In the genomic region with DNA sequence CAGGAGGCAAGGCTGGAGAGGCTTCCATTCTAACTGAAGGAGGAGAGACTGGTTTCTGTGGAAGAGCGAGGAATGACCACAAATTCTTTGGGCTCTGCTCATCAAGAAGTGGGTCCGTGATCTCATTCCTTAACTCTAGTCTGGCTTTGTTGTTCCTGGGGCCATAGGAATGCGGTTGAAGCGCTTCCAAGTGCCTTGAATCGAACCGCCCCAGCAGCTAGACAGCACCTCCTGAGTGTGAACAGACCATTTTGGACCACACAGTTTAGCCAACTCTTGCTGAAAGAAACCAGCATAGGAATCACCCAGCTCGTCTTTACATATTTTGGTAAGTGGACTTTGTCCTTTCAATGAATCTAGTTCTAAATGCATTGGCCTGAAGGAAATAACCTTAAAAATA, we compare ENCODE assay signal across 7 mouse cellular contexts. TPM values are rescaled to one million over a fixed set of nuclear protein-coding genes. Genes with fewer than 3 reads are reported as not detected.
DNase-seq lines count a peak whose midpoint lies in the region; ATAC-seq lines count a peak whose summit lies in the region.

Lipt1 (plus strand) TSS at position 35 of the 400 bp plus-strand sequence.

- peak; percentile 9; the same call in 1 of the 2 replicates for ATAC-seq in common myeloid progenitor, adult 5-6 weeks (replicated peaks; ENCODE audit: low read depth, poor library complexity, severe bottlenecking)
- peak; percentile 43; the same call in 1 of the 2 replicates for ATAC-seq in heart, embryonic 13.5 days (ENCODE audit: extremely low read depth, insufficient number of reproducible peaks, low FRiP score, low TSS enrichment)
- peak; percentile 51 for ATAC-seq in liver, embryonic 13.5 days (ENCODE audit: low read depth)
- ATAC-seq in neural tube, embryonic 11.5 days (ENCODE audit: insufficient read depth, low FRiP score, low TSS enrichment) = peak; percentile 49; the same call in 1 of the 2 replicates

- H3K27me3 ChIP-seq in heart, embryonic 13.5 days (replicated peaks) = peaks cover 18% of the 10 kb centered on the region
- H3K27me3 ChIP-seq in liver, embryonic 13.5 days = no peaks in the 10 kb centered on the region
- no peaks in the 10 kb centered on the region for H3K27me3 ChIP-seq in neural tube, embryonic 11.5 days (ENCODE audit: control insufficient read depth, insufficient read depth, low read length)

- peaks cover 6% of the 10 kb centered on the region; the same call in 1 of the 2 replicates for H3K9me3 ChIP-seq in heart, embryonic 13.5 days
- H3K9me3 ChIP-seq in liver, embryonic 13.5 days (replicated peaks) = peaks cover 7% of the 10 kb centered on the region; the same call in 1 of the 2 replicates
- no peaks in the 10 kb centered on the region for H3K9me3 ChIP-seq in neural tube, embryonic 11.5 days (ENCODE audit: control insufficient read depth, low read length)

- peak within 1 kb of the TSS; percentile 86 for H3K27ac ChIP-seq in heart, embryonic 13.5 days (replicated peaks)
- peak within 1 kb of the TSS; percentile 78 for H3K27ac ChIP-seq in liver, embryonic 13.5 days
- H3K27ac ChIP-seq in neural tube, embryonic 11.5 days (ENCODE audit: low read depth, low read length) = no peak within 1 kb of the TSS

- peak; percentile 25 for DNase-seq in thymus, postnatal 4 days
- DNase-seq in thymus, postnatal 25 days = no peak
- no peak for DNase-seq in liver, embryonic 13.5 days
- peak; percentile 34 for DNase-seq in neural tube, embryonic 11.5 days (ENCODE audit: low spot score)
- no peak for DNase-seq in gastrocnemius, adult 18-20 months (ENCODE audit: low spot score)

- H3K4me3 ChIP-seq in heart, embryonic 13.5 days = peak within 1 kb of the TSS; percentile 67
- H3K4me3 ChIP-seq in liver, embryonic 13.5 days (replicated peaks) = peak within 1 kb of the TSS; percentile 65
- H3K4me3 ChIP-seq in neural tube, embryonic 11.5 days (ENCODE audit: low read depth, low read length) = peak within 1 kb of the TSS; percentile 49

- H3K36me3 ChIP-seq in heart, embryonic 13.5 days = peaks cover 21% of the 10 kb centered on the region
- H3K36me3 ChIP-seq in liver, embryonic 13.5 days = peaks cover 20% of the 10 kb centered on the region
- H3K36me3 ChIP-seq in neural tube, embryonic 11.5 days (ENCODE audit: control insufficient read depth, insufficient read depth, low read length) = peaks cover 2% of the 10 kb centered on the region

- 5% methylated on average over 7 of the region's 7 CpGs for WGBS in heart, embryonic 13.5 days
- 13% methylated on average over 7 of the region's 7 CpGs for WGBS in liver, embryonic 13.5 days (ENCODE audit: insufficient replicate concordance)
- 8% methylated on average over 7 of the region's 7 CpGs for WGBS in neural tube, embryonic 11.5 days

- peaks cover 13% of the 10 kb centered on the region for H3K4me1 ChIP-seq in heart, embryonic 13.5 days
- peaks cover 40% of the 10 kb centered on the region for H3K4me1 ChIP-seq in liver, embryonic 13.5 days (replicated peaks)
- no peaks in the 10 kb centered on the region for H3K4me1 ChIP-seq in neural tube, embryonic 11.5 days (ENCODE audit: control insufficient read depth, insufficient read depth, low read length)

- H3K9ac ChIP-seq in heart, embryonic 13.5 days = peak within 1 kb of the TSS; percentile 72
- peak within 1 kb of the TSS; percentile 70 for H3K9ac ChIP-seq in liver, embryonic 13.5 days
- H3K9ac ChIP-seq in neural tube, embryonic 11.5 days (ENCODE audit: low read length) = peak within 1 kb of the TSS; percentile 54

- peak within 1 kb of the TSS; percentile 72 for H3K4me2 ChIP-seq in heart, embryonic 13.5 days
- H3K4me2 ChIP-seq in liver, embryonic 13.5 days = peak within 1 kb of the TSS; percentile 82
- peak within 1 kb of the TSS; percentile 49 for H3K4me2 ChIP-seq in neural tube, embryonic 11.5 days (ENCODE audit: low read depth)

RNA-seq across cellular contexts. Expression of gene Lipt1, which starts in this region (rescaled TPM):
- total RNA-seq in common myeloid progenitor, adult 5-6 weeks (2017) = 4.3 and 6.9 TPM in 2 replicates
- 7.1 and 8.2 TPM in 2 replicates for polyA plus RNA-seq in heart, embryonic 13.5 days (2015; fragmentation: Nextera tagmentation; extraction: Ambion mirVana)
- 5.4 and 6.9 TPM in 2 replicates for polyA plus RNA-seq in liver, embryonic 13.5 days (2015; fragmentation: Nextera tagmentation; extraction: Ambion mirVana)
- 7.6 and 7.8 TPM in 2 replicates for polyA plus RNA-seq in neural tube, embryonic 11.5 days (2014; fragmentation: Nextera tagmentation; extraction: Ambion mirVana)
- 10 to 100 TPM in 1 of 2 experiments, 1 to 10 TPM in 1; 9.6 to 10.3 TPM for total RNA-seq in gastrocnemius, adult 18-20 months (2021)

Comparison
In these comparisons a context has a peak if more than half of its experiments do, and no peak if none do; other contexts are left out.
1. DNase-seq: peak in thymus, postnatal 4 days (single experiment) and neural tube, embryonic 11.5 days (single experiment); none in thymus, postnatal 25 days (single experiment), liver, embryonic 13.5 days (single experiment) and gastrocnemius, adult 18-20 months (single experiment).
2. Peak in every context shown above with its lines, with median percentiles within 50 percentile points of each other: ATAC-seq, H3K4me2 ChIP-seq, H3K4me3 ChIP-seq and H3K9ac ChIP-seq.